Mouse (Mus musculus) C2C12 (cell line): ENCODE measurements around the gene Tmtc2. TPM values are rescaled to one million over a fixed set of nuclear protein-coding genes. Genes with fewer than 3 reads are reported as not detected.

Experiments used
- H3K27me3 ChIP-seq: one replicate; pipeline ENCODE4 v1.6.1; 2011; ENCODE audit not compliant: control insufficient read depth, insufficient read depth, insufficient read length
- H3K36me3 ChIP-seq: one replicate; pipeline ENCODE4 v1.6.1; 2011; ENCODE audit not compliant: control insufficient read depth, insufficient read depth
- H3K4me3 ChIP-seq: one replicate; pipeline ENCODE4 v1.5.1; 2011; ENCODE audit warnings: mild to moderate bottlenecking, control low read depth; ENCODE audit not compliant: poor library complexity, insufficient read depth, severe bottlenecking
- H3K79me2 ChIP-seq: one replicate; pipeline ENCODE4 v1.6.1; 2011; ENCODE audit not compliant: control insufficient read depth, insufficient read depth
- H3K79me3 ChIP-seq: one replicate; pipeline ENCODE4 v1.6.1; 2011; ENCODE audit warnings: low read depth, control low read depth
- H3ac ChIP-seq: one replicate; pipeline ENCODE3; 2011; ENCODE audit warnings: low read depth; ENCODE audit not compliant: control insufficient read depth, insufficient read length
- CEBPB ChIP-seq: IDR thresholded peaks from one replicate; pipeline ENCODE4 v1.6.1; 2011; ENCODE audit warnings: low read depth, mild to moderate bottlenecking, control low read depth, moderate library complexity
- CTCF ChIP-seq: IDR thresholded peaks from one replicate; pipeline ENCODE4 v1.5.1; 2011; ENCODE audit not compliant: control insufficient read depth, insufficient read depth, insufficient read length
- FOSL1 ChIP-seq: IDR thresholded peaks from one replicate; pipeline ENCODE4 v1.8.0; 2011; ENCODE audit warnings: mild to moderate bottlenecking, low read length; ENCODE audit not compliant: poor library complexity, insufficient read depth, severe bottlenecking
- MAX ChIP-seq: IDR thresholded peaks from one replicate; pipeline ENCODE4 v1.6.1; 2011; ENCODE audit warnings: mild to moderate bottlenecking, control low read depth
- MYOD1 ChIP-seq: IDR thresholded peaks from one replicate; pipeline ENCODE4 v1.6.1; 2011; ENCODE audit warnings: low read depth; ENCODE audit not compliant: control insufficient read depth, insufficient read length
- MYOG ChIP-seq: IDR thresholded peaks from one replicate; pipeline ENCODE4 v1.6.1; 2011; ENCODE audit not compliant: control insufficient read depth, insufficient read length; ENCODE audit errors: extremely low read depth
- USF1 ChIP-seq: IDR thresholded peaks from one replicate; pipeline ENCODE4 v1.6.1; 2011; ENCODE audit warnings: low read depth, mild to moderate bottlenecking, control low read depth, moderate library complexity
- polyA plus RNA-seq: library from polyadenylated mRNA; unstranded; fragments of >200 nt; fragmentation: generic; extraction: Trizol; gene quantifications from one replicate; pipeline ENCODE4 v1.2.1, GENCODE M21; 2012; ENCODE audit warnings: missing spikeins

Gene Tmtc2
- polyA plus RNA-seq, 1 experiment: 0.25 TPM

- TF ChIP-seq CTCF (no peak), MAX (no peak), MYOD1 (no peak), USF1 (no peak), MYOG (no peak), FOSL1 (no peak), CEBPB (no peak)
- Histone ChIP-seq H3K36me3 (no peaks in the 10 kb centered on the region), H3K79me3 (no peaks in the 10 kb centered on the region), H3K4me3 (no peak overlapping the region), H3ac (no peak overlapping the region), H3K27me3 (no peaks in the 10 kb centered on the region), H3K79me2 (no peaks in the 10 kb centered on the region)
These were observed 12.7 kb downstream of the Tmtc2 start for GRCm38 (mm10) chr10:105561548-105561947.

- no peaks in the 10 kb centered on the region for H3K36me3 ChIP-seq
- no peak overlapping the region for H3ac ChIP-seq
- H3K79me3 ChIP-seq: no peaks in the 10 kb centered on the region
- no peaks in the 10 kb centered on the region for H3K79me2 ChIP-seq
- TF ChIP-seq USF1: no peak
- TF ChIP-seq FOSL1: no peak
- no peak for TF ChIP-seq MYOG
- no peaks in the 10 kb centered on the region for H3K27me3 ChIP-seq
- no peak overlapping the region for H3K4me3 ChIP-seq
These were observed 16.7 kb downstream of the Tmtc2 start for GRCm38 (mm10) chr10:105557581-105557980.

GRCm38 (mm10) chr10:105556890-105557572 is 17.2 kb downstream of the Tmtc2 start:
- Histone ChIP-seq H3K79me3 (no peaks in the 10 kb centered on the region), H3ac (no peak overlapping the region), H3K4me3 (no peak overlapping the region), H3K36me3 (no peaks in the 10 kb centered on the region), H3K27me3 (no peaks in the 10 kb centered on the region), H3K79me2 (no peaks in the 10 kb centered on the region)
- TF ChIP-seq CTCF: no peak
- no peak for TF ChIP-seq MYOG
- TF ChIP-seq MAX: no peak
- TF ChIP-seq USF1: no peak
- no peak for TF ChIP-seq CEBPB
- no peak for TF ChIP-seq FOSL1
- TF ChIP-seq MYOD1: no peak

- Histone ChIP-seq H3ac (no peak overlapping the region), H3K79me2 (no peaks in the 10 kb centered on the region), H3K4me3 (no peak overlapping the region), H3K27me3 (no peaks in the 10 kb centered on the region), H3K79me3 (no peaks in the 10 kb centered on the region), H3K36me3 (no peaks in the 10 kb centered on the region)
- TF ChIP-seq MAX: no peak
- no peak for TF ChIP-seq USF1
- TF ChIP-seq CEBPB: no peak
- TF ChIP-seq MYOD1: no peak
- TF ChIP-seq MYOG: no peak
- no peak for TF ChIP-seq FOSL1
- TF ChIP-seq CTCF: no peak
These were observed 20.1 kb downstream of the Tmtc2 start for GRCm38 (mm10) chr10:105554153-105554552.

- Histone ChIP-seq H3K27me3 (no peaks in the 10 kb centered on the region), H3K36me3 (no peaks in the 10 kb centered on the region), H3K79me3 (no peaks in the 10 kb centered on the region), H3K79me2 (no peaks in the 10 kb centered on the region), H3K4me3 (no peak overlapping the region), H3ac (no peak overlapping the region)
- TF ChIP-seq MYOD1 (no peak), CTCF (no peak), FOSL1 (no peak), USF1 (no peak), MAX (no peak), CEBPB (no peak), MYOG (no peak)
These were observed 26.2 kb downstream of the Tmtc2 start for GRCm38 (mm10) chr10:105548040-105548439.
